Mouse (Mus musculus): Measurements from ENCODE around the gene Sult2b1. TPM values are rescaled to one million over a fixed set of nuclear protein-coding genes. Genes with fewer than 3 reads are reported as not detected.

Gene Sult2b1
- polyA plus RNA-seq, 1 experiment from 2014 or later, result 0.30 TPM

DNA sequence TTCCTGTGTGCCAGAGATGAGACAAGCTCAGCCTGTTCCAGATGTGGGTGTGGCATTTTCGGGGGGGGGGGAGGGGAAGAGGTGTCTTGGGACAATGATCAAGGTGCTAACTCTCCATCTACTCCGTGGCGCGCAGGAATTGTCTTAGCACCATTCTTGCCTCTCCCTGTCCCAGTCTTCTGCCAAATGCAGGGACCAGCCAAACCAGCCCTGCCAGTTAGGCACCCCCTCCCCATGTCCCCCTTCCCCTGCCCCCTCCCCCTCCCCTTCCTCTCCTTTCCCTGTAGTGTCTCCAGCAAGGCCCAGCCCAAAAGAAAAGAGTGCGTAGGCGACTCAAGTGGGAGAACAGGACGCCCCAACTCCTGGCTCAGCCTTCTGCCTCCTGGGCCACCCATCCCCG lies 17.7 kb downstream of the Sult2b1 start:
- Histone ChIP-seq H3K36me3 (ENCODE audit: control insufficient read depth, insufficient read depth, low read length) (no peaks in the 10 kb centered on the region), H3K27ac (replicated peaks in 1 of 2; ENCODE audit: control insufficient read depth in 1 of 2, insufficient read depth in 1 of 2, low read depth in 2 of 2, low read length in 2 of 2) (no peak overlapping the region), H3K9me3 (ENCODE audit: control insufficient read depth, low read length) (peaks cover 3% of the 10 kb centered on the region; the same call in 1 of the 2 replicates), H3K9ac (ENCODE audit: low read length) (no peak overlapping the region), H3K4me3 (ENCODE audit: control insufficient read depth in 1 of 2, insufficient read depth in 1 of 2, low read depth in 1 of 2, low read length in 2 of 2) (no peak overlapping the region), H3K4me1 (ENCODE audit: control insufficient read depth in 2 of 2, insufficient read depth in 2 of 2, low read length in 2 of 2) (no peaks in the 10 kb centered on the region), H3K27me3 (ENCODE audit: control insufficient read depth, insufficient read depth, low read length) (0 out of 2 replicates have a peak, but pooled peaks cover 5% of the 10 kb centered on the region), H3K4me2 (ENCODE audit: low read length) (no peak overlapping the region)
- no peak for ATAC-seq (ENCODE audit: insufficient number of reproducible peaks, insufficient read depth, low FRiP score, low read depth)
- WGBS, result 47% methylated on average over 8 of the region's 8 CpGs

DNA sequence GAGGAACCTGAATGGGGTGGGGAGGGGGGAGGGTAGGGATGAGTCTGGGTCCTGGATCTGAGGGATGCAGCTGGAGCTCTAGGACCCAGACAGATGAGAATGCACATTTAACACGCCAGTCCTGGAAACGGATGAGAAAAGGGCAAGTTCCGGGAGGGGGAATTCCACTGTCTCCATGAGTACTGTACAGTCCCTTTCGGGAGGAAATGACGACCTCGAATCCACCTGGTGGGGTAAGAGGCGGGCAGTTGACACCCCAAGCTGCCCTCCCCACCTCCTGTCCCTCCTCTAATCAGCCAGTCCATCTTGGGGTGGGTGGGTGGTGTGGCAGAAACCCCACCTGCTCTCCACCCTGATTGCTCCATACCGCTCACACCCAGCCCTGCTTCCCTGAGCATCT lies 18.5 kb downstream of the Sult2b1 start:
- ATAC-seq (ENCODE audit: insufficient number of reproducible peaks, insufficient read depth, low FRiP score, low read depth), result no peak
- WGBS, result 51% methylated on average over 7 of the region's 8 CpGs

GRCm38 (mm10) chr7:45760151-45760550 lies 24.3 kb downstream of the Sult2b1 start:
- Histone ChIP-seq H3K27ac (replicated peaks in 1 of 2; ENCODE audit: control insufficient read depth in 1 of 2, insufficient read depth in 1 of 2, low read depth in 2 of 2, low read length in 2 of 2) (no peak overlapping the region), H3K27me3 (ENCODE audit: control insufficient read depth, insufficient read depth, low read length) (peaks cover 37% of the 10 kb centered on the region), H3K4me2 (ENCODE audit: low read length) (no peak overlapping the region), H3K9ac (ENCODE audit: low read length) (no peak overlapping the region), H3K4me1 (ENCODE audit: control insufficient read depth in 2 of 2, insufficient read depth in 2 of 2, low read length in 2 of 2) (no peaks in the 10 kb centered on the region), H3K4me3 (ENCODE audit: control insufficient read depth in 1 of 2, insufficient read depth in 1 of 2, low read depth in 1 of 2, low read length in 2 of 2) (no peak overlapping the region), H3K36me3 (ENCODE audit: control insufficient read depth, insufficient read depth, low read length) (no peaks in the 10 kb centered on the region), H3K9me3 (ENCODE audit: control insufficient read depth, low read length) (no peaks in the 10 kb centered on the region)
- no peak for ATAC-seq (ENCODE audit: insufficient number of reproducible peaks, insufficient read depth, low FRiP score, low read depth)
- 71% methylated on average over 5 of the region's 5 CpGs for WGBS

More for the DNA sequence above, 18.5 kb downstream of the Sult2b1 start:
- no peaks in the 10 kb centered on the region for H3K4me1 ChIP-seq (ENCODE audit: control insufficient read depth in 2 of 2, insufficient read depth in 2 of 2, low read length in 2 of 2)
- no peaks in the 10 kb centered on the region for H3K36me3 ChIP-seq (ENCODE audit: control insufficient read depth, insufficient read depth, low read length)
- H3K9ac ChIP-seq (ENCODE audit: low read length), result no peak overlapping the region
- H3K4me3 ChIP-seq (ENCODE audit: control insufficient read depth in 1 of 2, insufficient read depth in 1 of 2, low read depth in 1 of 2, low read length in 2 of 2), result no peak overlapping the region
- H3K4me2 ChIP-seq (ENCODE audit: low read length), result no peak overlapping the region
- H3K27me3 ChIP-seq (ENCODE audit: control insufficient read depth, insufficient read depth, low read length), result peaks cover 5% of the 10 kb centered on the region; the same call in 1 of the 2 replicates
- peaks cover 3% of the 10 kb centered on the region; the same call in 1 of the 2 replicates for H3K9me3 ChIP-seq (ENCODE audit: control insufficient read depth, low read length)
- H3K27ac ChIP-seq (replicated peaks in 1 of 2; ENCODE audit: control insufficient read depth in 1 of 2, insufficient read depth in 1 of 2, low read depth in 2 of 2, low read length in 2 of 2), result no peak overlapping the region

GRCm38 (mm10) chr7:45759400-45759799 lies 25.1 kb downstream of the Sult2b1 start:
- Histone ChIP-seq H3K4me2 (ENCODE audit: low read length) (peak overlapping the region; percentile 54), H3K4me3 (ENCODE audit: control insufficient read depth in 1 of 2, insufficient read depth in 1 of 2, low read depth in 1 of 2, low read length in 2 of 2) (peak overlapping the region in 1 of 2 experiments; percentile 18; a peak in 2 of 4 replicates), H3K27me3 (ENCODE audit: control insufficient read depth, insufficient read depth, low read length) (peaks cover 37% of the 10 kb centered on the region), H3K9ac (ENCODE audit: low read length) (0 out of 2 replicates have a peak overlapping the region, but pooled peaks have one; percentile 1), H3K9me3 (ENCODE audit: control insufficient read depth, low read length) (no peaks in the 10 kb centered on the region), H3K36me3 (ENCODE audit: control insufficient read depth, insufficient read depth, low read length) (no peaks in the 10 kb centered on the region), H3K4me1 (ENCODE audit: control insufficient read depth in 2 of 2, insufficient read depth in 2 of 2, low read length in 2 of 2) (no peaks in the 10 kb centered on the region), H3K27ac (replicated peaks in 1 of 2; ENCODE audit: control insufficient read depth in 1 of 2, insufficient read depth in 1 of 2, low read depth in 2 of 2, low read length in 2 of 2) (no peak overlapping the region)
- WGBS, result 7% methylated on average over 26 of the region's 27 CpGs
- no peak for ATAC-seq (ENCODE audit: insufficient number of reproducible peaks, insufficient read depth, low FRiP score, low read depth)

- Histone ChIP-seq H3K4me3 (ENCODE audit: control insufficient read depth in 1 of 2, insufficient read depth in 1 of 2, low read depth in 1 of 2, low read length in 2 of 2) (no peak overlapping the region), H3K36me3 (ENCODE audit: control insufficient read depth, insufficient read depth, low read length) (no peaks in the 10 kb centered on the region), H3K9me3 (ENCODE audit: control insufficient read depth, low read length) (no peaks in the 10 kb centered on the region), H3K9ac (ENCODE audit: low read length) (no peak overlapping the region), H3K27me3 (ENCODE audit: control insufficient read depth, insufficient read depth, low read length) (peaks cover 33% of the 10 kb centered on the region), H3K4me1 (ENCODE audit: control insufficient read depth in 2 of 2, insufficient read depth in 2 of 2, low read length in 2 of 2) (no peaks in the 10 kb centered on the region), H3K27ac (replicated peaks in 1 of 2; ENCODE audit: control insufficient read depth in 1 of 2, insufficient read depth in 1 of 2, low read depth in 2 of 2, low read length in 2 of 2) (no peak overlapping the region), H3K4me2 (ENCODE audit: low read length) (no peak overlapping the region)
- WGBS, result 50% methylated on average over 6 of the region's 6 CpGs
- ATAC-seq (ENCODE audit: insufficient number of reproducible peaks, insufficient read depth, low FRiP score, low read depth), result no peak
These were observed 28.8 kb downstream of the Sult2b1 start for GRCm38 (mm10) chr7:45755703-45756102.

GRCm38 (mm10) chr7:45750162-45750561 lies 34.3 kb downstream of the Sult2b1 start:
- WGBS, result 83% methylated on average over 9 of the region's 9 CpGs
- Histone ChIP-seq H3K27ac (replicated peaks in 1 of 2; ENCODE audit: control insufficient read depth in 1 of 2, insufficient read depth in 1 of 2, low read depth in 2 of 2, low read length in 2 of 2) (no peak overlapping the region), H3K27me3 (ENCODE audit: control insufficient read depth, insufficient read depth, low read length) (no peaks in the 10 kb centered on the region), H3K9me3 (ENCODE audit: control insufficient read depth, low read length) (no peaks in the 10 kb centered on the region), H3K4me1 (ENCODE audit: control insufficient read depth in 2 of 2, insufficient read depth in 2 of 2, low read length in 2 of 2) (peaks cover 7 to 9% of the 10 kb centered on the region in 2 experiments; a peak in 3 of 4 replicates), H3K4me3 (ENCODE audit: control insufficient read depth in 1 of 2, insufficient read depth in 1 of 2, low read depth in 1 of 2, low read length in 2 of 2) (no peak overlapping the region), H3K4me2 (ENCODE audit: low read length) (no peak overlapping the region), H3K9ac (ENCODE audit: low read length) (no peak overlapping the region), H3K36me3 (ENCODE audit: control insufficient read depth, insufficient read depth, low read length) (no peaks in the 10 kb centered on the region)
- ATAC-seq (ENCODE audit: insufficient number of reproducible peaks, insufficient read depth, low FRiP score, low read depth), result no peak

DNA sequence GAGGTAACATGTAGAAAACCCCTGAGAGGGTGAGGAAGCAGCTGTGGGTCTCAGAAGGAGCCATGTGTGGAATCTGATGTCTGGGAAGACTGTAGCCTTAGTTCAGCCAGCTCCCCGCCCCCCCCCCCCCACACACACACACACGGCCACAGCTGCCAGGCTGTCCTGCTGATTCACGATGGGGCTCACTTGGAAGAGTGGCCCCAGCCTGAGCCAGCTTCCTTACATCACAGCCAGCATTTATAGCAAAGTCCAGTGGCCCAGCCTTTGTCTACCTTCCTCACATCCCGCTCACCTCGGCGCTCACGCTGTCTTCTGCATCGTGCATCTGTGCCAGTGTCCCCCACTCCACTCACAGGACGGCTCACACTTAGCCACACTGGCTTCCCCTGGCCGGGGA lies 35.1 kb downstream of the Sult2b1 start:
- H3K9ac ChIP-seq (ENCODE audit: low read length), result no peak overlapping the region
- H3K9me3 ChIP-seq (ENCODE audit: control insufficient read depth, low read length), result no peaks in the 10 kb centered on the region
- no peak overlapping the region for H3K4me3 ChIP-seq (ENCODE audit: control insufficient read depth in 1 of 2, insufficient read depth in 1 of 2, low read depth in 1 of 2, low read length in 2 of 2)
- no peak overlapping the region for H3K27ac ChIP-seq (replicated peaks in 1 of 2; ENCODE audit: control insufficient read depth in 1 of 2, insufficient read depth in 1 of 2, low read depth in 2 of 2, low read length in 2 of 2)
- H3K4me1 ChIP-seq (ENCODE audit: control insufficient read depth in 2 of 2, insufficient read depth in 2 of 2, low read length in 2 of 2), result peaks cover 7 to 9% of the 10 kb centered on the region in 2 experiments; a peak in 3 of 4 replicates
- H3K27me3 ChIP-seq (ENCODE audit: control insufficient read depth, insufficient read depth, low read length), result no peaks in the 10 kb centered on the region
- no peak overlapping the region for H3K4me2 ChIP-seq (ENCODE audit: low read length)
- WGBS, result 41% methylated on average over 9 of the region's 10 CpGs
- no peaks in the 10 kb centered on the region for H3K36me3 ChIP-seq (ENCODE audit: control insufficient read depth, insufficient read depth, low read length)
- no peak for ATAC-seq (ENCODE audit: insufficient number of reproducible peaks, insufficient read depth, low FRiP score, low read depth)

- no peak for ATAC-seq (ENCODE audit: insufficient number of reproducible peaks, insufficient read depth, low FRiP score, low read depth)
- H3K4me2 ChIP-seq (ENCODE audit: low read length), result no peak overlapping the region
- H3K36me3 ChIP-seq (ENCODE audit: control insufficient read depth, insufficient read depth, low read length), result no peaks in the 10 kb centered on the region
- H3K4me1 ChIP-seq (ENCODE audit: control insufficient read depth in 2 of 2, insufficient read depth in 2 of 2, low read length in 2 of 2), result peaks cover 7 to 9% of the 10 kb centered on the region in 2 experiments; a peak in 3 of 4 replicates
- WGBS, result 67% methylated on average over 7 of the region's 7 CpGs
- no peak overlapping the region for H3K27ac ChIP-seq (replicated peaks in 1 of 2; ENCODE audit: control insufficient read depth in 1 of 2, insufficient read depth in 1 of 2, low read depth in 2 of 2, low read length in 2 of 2)
- no peaks in the 10 kb centered on the region for H3K9me3 ChIP-seq (ENCODE audit: control insufficient read depth, low read length)
- H3K27me3 ChIP-seq (ENCODE audit: control insufficient read depth, insufficient read depth, low read length), result no peaks in the 10 kb centered on the region
- H3K4me3 ChIP-seq (ENCODE audit: control insufficient read depth in 1 of 2, insufficient read depth in 1 of 2, low read depth in 1 of 2, low read length in 2 of 2), result no peak overlapping the region
- no peak overlapping the region for H3K9ac ChIP-seq (ENCODE audit: low read length)
These were observed 36.4 kb downstream of the Sult2b1 start for GRCm38 (mm10) chr7:45748110-45748509.

Measured in heart, embryonic 14.5 days (tissue).